Mouse (Mus musculus) left cerebral cortex, adult 2 months (tissue): ENCODE results near the gene Tcap. TPM values are rescaled to one million over a fixed set of nuclear protein-coding genes. Genes with fewer than 3 reads are reported as not detected.

Experiments used
- DNase-seq, 2 experiments: peaks; one replicate each; pipeline ENCODE4 v3.0.0; 2021 to 2022; ENCODE audit warnings: low spot score in 2 of 2, mixed read lengths in 1 of 2; ENCODE audit errors: extremely low spot score in 1 of 2
- H3K27ac ChIP-seq: fragments of 200-600 bp; 2 replicates; pipeline ENCODE4 v1.8.1; 2022
- H3K4me3 ChIP-seq: fragments of 200-600 bp; 2 replicates; pipeline ENCODE4 v1.8.1; 2022
- CTCF ChIP-seq: fragments of 200-600 bp; IDR thresholded peaks from 2 replicates; pipeline ENCODE4 v1.8.1; 2022; ENCODE audit warnings: antibody characterized with exemption, mild to moderate bottlenecking, moderate library complexity
- intact Hi-C: fragments of 180-260 bp; cut with DNase I; formaldehyde crosslinking; loops from one replicate; pipeline ENCODE4 v1.15.1; 2025
- long read RNA-seq, 2 experiments: library from polyadenylated mRNA; stranded (forward); transcript quantifications; one replicate each; pipeline ENCODE4 v2.0.0; 2021; ENCODE audit warnings: borderline mapping rate in 2 of 2
- total RNA-seq, 2 experiments: library from RNA; stranded (reverse); gene quantifications; 2 replicates each; pipeline ENCODE4 v1.2.3; 2021

The Tcap gene
- total RNA-seq = 1 to 10 TPM; 8.7 to 10.0 TPM
- long read RNA-seq, experiment 1, transcript Tcap-201 (2 exons, 948 nt) = major isoform, 14 of 14 reads
- long read RNA-seq, experiment 1, partial matches to known transcripts = 0 of 14 reads
- long read RNA-seq, experiment 1, other reads (novel, unspliced or antisense) = 0 of 14 reads
- long read RNA-seq, experiment 2, transcript Tcap-201 (2 exons, 948 nt) = major isoform, 7 of 7 reads
- long read RNA-seq, experiment 2, partial matches to known transcripts = 0 of 7 reads
- long read RNA-seq, experiment 2, other reads (novel, unspliced or antisense) = 0 of 7 reads

- Histone ChIP-seq H3K27ac (peak within 1 kb of the TSS; percentile 77), H3K4me3 (no peak within 1 kb of the TSS; the same call in 1 of the 2 replicates)
- intact Hi-C loops = no loop called here
- DNase-seq = no peak
- no peak for TF ChIP-seq CTCF
These were observed at the start of gene Tcap for GRCm38 (mm10) chr11:98383261-98384030. Gene Tcap, plus strand, starts transcription at chr11:98383811.

GRCm38 (mm10) chr11:98333981-98334741, 49.5 kb upstream of the Tcap start:
- intact Hi-C loops = no loop called here
- DNase-seq = no peak
- TF ChIP-seq CTCF = no peak
- peak overlapping the region; percentile 46 for H3K4me3 ChIP-seq
- H3K27ac ChIP-seq = peak overlapping the region; percentile 94

GRCm38 (mm10) chr11:98335250-98335649, 48.4 kb upstream of the Tcap start:
- H3K27ac ChIP-seq = no peak overlapping the region
- intact Hi-C loops = no loop called here
- no peak for DNase-seq
- H3K4me3 ChIP-seq = no peak overlapping the region
- TF ChIP-seq CTCF = no peak

- intact Hi-C loops = no loop called here
- no peak overlapping the region for H3K27ac ChIP-seq
- H3K4me3 ChIP-seq = no peak overlapping the region
- no peak for DNase-seq
- peak; percentile 56 for TF ChIP-seq CTCF
These were observed 47.1 kb upstream of the Tcap start for GRCm38 (mm10) chr11:98336245-98337107.

- Histone ChIP-seq H3K27ac (peak overlapping the region; percentile 94), H3K4me3 (peak overlapping the region; percentile 60)
- TF ChIP-seq CTCF = no peak
- DNase-seq = peak; percentile 84 to 89
- intact Hi-C loops = no loop called here
These were observed 45.1 kb upstream of the Tcap start for GRCm38 (mm10) chr11:98338507-98338961.

- Histone ChIP-seq H3K27ac (peak overlapping the region; percentile 67), H3K4me3 (peak overlapping the region; percentile 60)
- DNase-seq = no peak
- no peak for TF ChIP-seq CTCF
- intact Hi-C loops = no loop called here
These were observed 44.5 kb upstream of the Tcap start for GRCm38 (mm10) chr11:98339071-98339501.

GRCm38 (mm10) chr11:98339679-98340287, 43.8 kb upstream of the Tcap start:
- H3K27ac ChIP-seq = no peak overlapping the region; the same call in 1 of the 2 replicates
- no peak for DNase-seq
- TF ChIP-seq CTCF = no peak
- intact Hi-C loops = no loop called here
- no peak overlapping the region for H3K4me3 ChIP-seq

GRCm38 (mm10) chr11:98340597-98340996, 43.0 kb upstream of the Tcap start:
- intact Hi-C loops = no loop called here
- DNase-seq = no peak
- no peak overlapping the region for H3K27ac ChIP-seq
- H3K4me3 ChIP-seq = no peak overlapping the region
- no peak for TF ChIP-seq CTCF

- DNase-seq = no peak
- Histone ChIP-seq H3K4me3 (no peak overlapping the region), H3K27ac (no peak overlapping the region)
- intact Hi-C loops = no loop called here
- no peak for TF ChIP-seq CTCF
These were observed 42.4 kb upstream of the Tcap start for GRCm38 (mm10) chr11:98341174-98341573.
